Comparison of ENCODE assay signal across 27 mouse cellular contexts in the genomic region with DNA sequence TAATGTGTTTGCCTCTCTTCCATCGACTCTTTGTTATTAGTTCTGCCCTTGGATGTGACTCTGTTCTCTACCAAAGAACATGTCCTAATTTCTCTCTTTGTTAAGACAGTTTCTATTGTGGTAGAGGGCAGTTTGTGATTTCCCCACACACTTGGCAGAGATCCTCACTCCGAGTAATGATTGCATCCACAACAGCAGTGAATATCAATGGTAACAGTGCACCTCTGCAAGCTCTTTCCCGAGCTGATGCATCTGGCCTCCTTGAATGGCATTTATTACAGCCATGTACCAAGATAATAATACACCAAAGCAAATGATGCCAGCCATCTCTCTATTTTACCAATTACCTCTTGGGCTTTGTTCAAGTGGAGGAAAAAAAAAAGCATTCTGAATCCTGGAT.
"Had no signal": no experiment of that assay in that cellular context is flagged by ENCODE, and none has a peak within 500 bp of the region (broad histone marks: within the 10 kb centered on the region; RNA-seq: fewer than 3 reads in every experiment).

No protein-coding gene starts in this region.

- H3K9ac ChIP-seq: heart, embryonic 12.5 days; hindbrain, embryonic 12.5 days; hindbrain, embryonic 14.5 days; intestine, embryonic 15.5 days; limb, embryonic 12.5 days; liver, embryonic 13.5 days had no signal

- H3K27ac ChIP-seq: gastrocnemius, adult 2 months; heart, embryonic 10.5 days; hindbrain, embryonic 10.5 days; hindbrain, embryonic 12.5 days; hindbrain, embryonic 14.5 days; intestine, embryonic 15.5 days; layer of hippocampus, adult 2 months; left cerebral cortex, adult 2 months; limb, embryonic 10.5 days; limb, embryonic 12.5 days; liver, embryonic 13.5 days had no signal

- H3K4me1 ChIP-seq: heart, embryonic 10.5 days; heart, embryonic 12.5 days; hindbrain, embryonic 10.5 days; hindbrain, embryonic 12.5 days; intestine, embryonic 15.5 days; limb, embryonic 10.5 days; limb, embryonic 12.5 days; liver, embryonic 13.5 days had no signal

- H3K4me3 ChIP-seq: gastrocnemius, adult 2 months; heart, embryonic 10.5 days; heart, embryonic 12.5 days; hindbrain, embryonic 10.5 days; hindbrain, embryonic 12.5 days; intestine, embryonic 15.5 days; layer of hippocampus, adult 2 months; left cerebral cortex, adult 2 months; limb, embryonic 10.5 days; limb, embryonic 12.5 days; liver, embryonic 13.5 days had no signal

- DNase-seq: gastrocnemius, adult 2 months; gastrocnemius, postnatal 10 days; gastrocnemius, postnatal 25 days; heart, adult 18-20 months; heart, postnatal 10 days; heart, postnatal 4 days; kidney, adult 18-20 months; kidney, adult 8-10 months; kidney, postnatal 10 days; kidney, postnatal 25 days; kidney, postnatal 4 days; liver; liver, embryonic 13.5 days had no signal

- H3K4me2 ChIP-seq: heart, embryonic 12.5 days; hindbrain, embryonic 12.5 days; hindbrain, embryonic 14.5 days; intestine, embryonic 15.5 days; limb, embryonic 12.5 days; liver, embryonic 11.5 days; liver, embryonic 13.5 days had no signal

- H3K9me3 ChIP-seq: heart, embryonic 10.5 days; heart, embryonic 12.5 days; hindbrain, embryonic 10.5 days; hindbrain, embryonic 12.5 days; intestine, embryonic 15.5 days; limb, embryonic 10.5 days; limb, embryonic 12.5 days; liver, embryonic 13.5 days had no signal

- H3K36me3 ChIP-seq: heart, embryonic 10.5 days; heart, embryonic 12.5 days; hindbrain, embryonic 10.5 days; hindbrain, embryonic 12.5 days; intestine, embryonic 15.5 days; limb, embryonic 10.5 days; limb, embryonic 12.5 days; liver, embryonic 13.5 days had no signal

- ATAC-seq: hindbrain, embryonic 16.5 days; inflammation-experienced regulatory T-cells, adult 6 months; intestine, embryonic 15.5 days; intestine, postnatal 0 days had no signal

- H3K27me3 ChIP-seq: heart, embryonic 12.5 days; hindbrain, embryonic 12.5 days; intestine, embryonic 15.5 days; limb, embryonic 12.5 days; liver, embryonic 13.5 days had no signal
